Mouse (Mus musculus) embryonic facial prominence, embryonic 11.5 days (tissue): ENCODE measurements around the gene Sost. TPM values are rescaled to one million over a fixed set of nuclear protein-coding genes. Genes with fewer than 3 reads are reported as not detected.

Experiments
- ATAC-seq: fragments of 200-750 bp; cut with Nextera tagmentation; replicated peaks from 2 replicates; pipeline ENCODE4 v1.8.0; 2017; ENCODE audit warnings: low read depth; ENCODE audit not compliant: insufficient number of reproducible peaks, low FRiP score, low TSS enrichment
- DNase-seq: peaks from one replicate; pipeline ENCODE4 v3.0.0-alpha.2; 2015; ENCODE audit warnings: low spot score
- H3K27ac ChIP-seq: fragments of 300-500 bp; sonication (generic); replicated peaks from 2 replicates; pipeline ENCODE4 v1.5.1; 2014; ENCODE audit warnings: mild to moderate bottlenecking, low read depth, low read length, control low read depth
- H3K27me3 ChIP-seq: fragments of 300-500 bp; sonication (generic); 2 replicates; pipeline ENCODE4 v1.6.1; 2014; ENCODE audit warnings: mild to moderate bottlenecking, low read length, moderate library complexity, mixed read lengths; ENCODE audit not compliant: control insufficient read depth, insufficient read depth
- H3K36me3 ChIP-seq: fragments of 300-500 bp; sonication (generic); replicated peaks from 2 replicates; pipeline ENCODE4 v1.6.1; 2014; ENCODE audit warnings: low read depth, mild to moderate bottlenecking, low read length, moderate library complexity, mixed read lengths; ENCODE audit not compliant: control insufficient read depth, insufficient read depth
- H3K4me1 ChIP-seq: fragments of 300-500 bp; sonication (generic); 2 replicates; pipeline ENCODE4 v1.6.1; 2014; ENCODE audit warnings: low read length, mixed read lengths; ENCODE audit not compliant: control insufficient read depth, insufficient read depth
- H3K4me2 ChIP-seq: fragments of 300-500 bp; sonication (generic); 2 replicates; pipeline ENCODE4 v1.6.1; 2014; ENCODE audit warnings: low read depth, mild to moderate bottlenecking, control low read depth, low read length, moderate library complexity
- H3K4me3 ChIP-seq: fragments of 300-500 bp; sonication (generic); 2 replicates; pipeline ENCODE4 v1.5.1; 2014; ENCODE audit warnings: low read depth, low read length, control low read depth
- H3K9ac ChIP-seq: fragments of 300-500 bp; sonication (generic); replicated peaks from 2 replicates; pipeline ENCODE4 v1.6.1; 2014; ENCODE audit warnings: mild to moderate bottlenecking, control low read depth, low read length
- H3K9me3 ChIP-seq: fragments of 300-500 bp; sonication (generic); replicated peaks from 2 replicates; pipeline ENCODE4 v1.6.1; 2016; ENCODE audit warnings: mild to moderate bottlenecking, low read length, inconsistent platforms, mixed read lengths; ENCODE audit not compliant: control insufficient read depth
- WGBS: fragments of 180-500 bp; shearing (Covaris S2); extraction: QIAGEN DNeasy Blood & Tissue Kit; methylation state at CpG from one replicate; pipeline ENCODE4 v1.1.7; 2014; 5-methylcytosine and 5-hydroxymethylcytosine counted together
- polyA plus RNA-seq: library from polyadenylated mRNA; unstranded; fragments of >200 nt; fragmentation: Nextera tagmentation; extraction: Ambion mirVana; gene quantifications from 2 replicates; pipeline ENCODE4 v1.2.1, GENCODE M21; 2014

The Sost gene
- polyA plus RNA-seq, 1 experiment from 2014 or later = not detected

DNA sequence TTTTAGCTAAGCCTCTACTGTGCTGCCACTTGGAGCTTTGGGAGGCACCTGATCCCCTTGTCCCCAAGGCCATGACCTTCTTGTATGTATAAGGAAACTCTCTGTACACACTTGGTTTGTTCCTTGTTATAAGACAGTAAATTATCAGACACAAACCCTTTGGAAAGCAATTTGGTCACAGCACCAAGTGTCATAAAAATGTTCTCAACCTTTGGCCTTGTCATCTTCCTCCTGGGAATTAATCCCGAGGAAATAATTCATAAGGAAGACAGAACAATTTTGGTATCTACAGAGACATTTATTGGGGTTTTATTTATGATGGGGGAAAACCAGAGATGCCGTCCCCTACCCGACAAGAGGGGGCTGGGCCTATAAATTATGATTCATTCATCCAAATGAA lies 31.1 kb downstream of the Sost start:
- Histone ChIP-seq H3K4me3 (no peak overlapping the region), H3K36me3 (no peaks in the 10 kb centered on the region), H3K27me3 (peaks cover 11% of the 10 kb centered on the region; the same call in 1 of the 2 replicates), H3K9me3 (no peaks in the 10 kb centered on the region), H3K27ac (no peak overlapping the region), H3K4me1 (no peaks in the 10 kb centered on the region; the same call in 1 of the 2 replicates), H3K4me2 (no peak overlapping the region), H3K9ac (no peak overlapping the region)
- WGBS = 79% methylated on average over 3 of the region's 3 CpGs
- DNase-seq = no peak
- ATAC-seq = no peak

DNA sequence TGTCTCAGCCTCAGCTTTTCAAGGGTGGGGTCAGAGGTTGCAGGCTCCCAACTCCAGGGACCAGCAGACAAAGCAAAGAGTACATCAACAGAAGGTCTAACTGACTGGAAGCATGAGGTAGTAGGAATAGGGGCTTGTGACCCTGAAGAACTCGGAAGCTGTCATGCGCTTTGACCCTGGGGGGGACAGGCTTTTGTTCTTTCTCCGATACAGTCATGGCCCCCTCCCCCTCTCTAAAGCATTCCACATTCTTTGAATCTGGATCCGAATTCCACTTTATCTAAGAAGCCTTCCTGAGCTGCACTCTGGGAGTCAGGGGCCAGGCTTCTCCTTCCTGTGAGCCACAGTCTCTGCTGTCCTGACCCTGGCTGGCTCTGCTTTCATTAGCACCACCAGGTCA lies 34.8 kb downstream of the Sost start:
- ATAC-seq = no peak
- WGBS = 44% methylated on average over 4 of the region's 4 CpGs
- Histone ChIP-seq H3K4me2 (no peak overlapping the region), H3K27me3 (no peaks in the 10 kb centered on the region; the same call in 1 of the 2 replicates), H3K36me3 (no peaks in the 10 kb centered on the region), H3K4me1 (no peaks in the 10 kb centered on the region; the same call in 1 of the 2 replicates), H3K27ac (no peak overlapping the region), H3K9ac (no peak overlapping the region), H3K9me3 (no peaks in the 10 kb centered on the region), H3K4me3 (no peak overlapping the region)
- no peak for DNase-seq

DNA sequence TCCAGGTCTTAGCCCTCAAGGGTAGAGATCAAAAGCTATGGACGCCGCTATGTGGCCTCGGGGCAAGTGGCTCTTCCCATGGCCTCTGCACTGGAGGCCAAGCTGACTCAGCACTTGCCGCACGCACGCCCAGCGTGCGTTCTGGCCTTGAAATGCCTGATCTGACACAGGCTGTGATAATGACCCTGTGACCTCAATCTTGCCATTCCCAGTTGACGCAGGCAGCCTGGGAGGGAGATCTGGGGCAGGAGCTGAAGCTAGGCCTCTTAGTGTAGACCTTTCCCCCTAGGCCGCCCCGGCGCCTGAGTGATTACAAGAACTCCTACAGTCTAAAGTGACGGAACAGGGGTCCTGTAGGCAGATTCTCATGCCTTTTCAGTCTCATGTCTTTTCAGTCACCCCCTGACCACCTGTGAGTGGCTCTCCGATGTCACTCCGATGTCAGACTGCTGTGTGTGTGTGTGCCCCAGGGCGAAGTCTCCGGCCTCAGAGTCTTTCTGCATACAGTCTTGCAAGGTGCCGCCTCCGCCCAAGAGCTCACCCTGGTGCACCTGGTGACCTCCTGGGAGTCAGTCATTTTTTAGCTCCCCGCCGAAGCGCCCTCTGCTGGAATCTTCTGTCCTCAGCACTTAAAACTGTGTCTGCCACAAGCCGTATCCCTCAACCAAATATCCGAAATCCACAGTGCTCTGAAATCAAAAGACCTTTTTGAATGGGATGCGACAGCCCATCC lies 38.6 kb downstream of the Sost start:
- no peaks in the 10 kb centered on the region for H3K4me1 ChIP-seq
- no peak for ATAC-seq
- no peak overlapping the region for H3K9ac ChIP-seq
- WGBS = 23% methylated on average over 25 of the region's 25 CpGs
- peak; percentile 58 for DNase-seq
- no peaks in the 10 kb centered on the region for H3K9me3 ChIP-seq
- H3K36me3 ChIP-seq = no peaks in the 10 kb centered on the region
- no peaks in the 10 kb centered on the region; the same call in 1 of the 2 replicates for H3K27me3 ChIP-seq
- H3K4me3 ChIP-seq = no peak overlapping the region
- H3K27ac ChIP-seq = no peak overlapping the region
- no peak overlapping the region for H3K4me2 ChIP-seq

DNA sequence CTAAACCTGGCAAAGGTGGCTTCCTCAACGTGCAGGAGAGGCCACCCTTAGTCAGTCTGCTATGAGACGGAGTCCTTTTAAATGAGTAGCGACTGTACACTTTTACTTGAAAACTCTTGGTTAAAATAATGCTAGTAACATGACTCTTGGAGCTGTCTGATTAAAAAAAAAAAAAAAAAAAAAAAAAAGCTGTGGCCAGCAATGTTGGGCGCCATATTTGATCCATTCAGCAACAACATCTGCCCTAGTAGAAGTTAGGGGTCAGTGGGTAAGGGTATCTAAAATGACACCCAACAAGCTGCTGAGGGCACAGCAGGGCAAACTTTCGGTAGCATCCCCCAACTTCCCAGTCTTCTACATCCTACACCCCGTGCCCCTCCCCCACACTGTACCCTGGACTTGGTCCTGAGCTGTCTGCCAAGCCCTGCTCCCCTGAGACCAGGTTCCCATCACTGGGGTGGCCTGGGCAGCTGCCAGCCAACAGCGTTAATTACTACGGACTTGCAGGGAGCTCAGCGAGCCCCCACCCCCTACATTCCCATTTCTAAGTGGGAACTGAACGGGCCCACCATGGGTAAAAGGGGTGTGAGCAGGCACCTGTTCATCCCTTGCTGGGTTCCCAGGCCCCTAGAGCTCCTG lies 39.7 kb downstream of the Sost start:
- Histone ChIP-seq H3K27me3 (no peaks in the 10 kb centered on the region; the same call in 1 of the 2 replicates), H3K36me3 (no peaks in the 10 kb centered on the region), H3K4me2 (no peak overlapping the region), H3K27ac (no peak overlapping the region), H3K4me3 (no peak overlapping the region), H3K4me1 (no peaks in the 10 kb centered on the region), H3K9me3 (no peaks in the 10 kb centered on the region), H3K9ac (no peak overlapping the region)
- no peak for DNase-seq
- 85% methylated on average over 10 of the region's 10 CpGs for WGBS
- no peak for ATAC-seq

DNA sequence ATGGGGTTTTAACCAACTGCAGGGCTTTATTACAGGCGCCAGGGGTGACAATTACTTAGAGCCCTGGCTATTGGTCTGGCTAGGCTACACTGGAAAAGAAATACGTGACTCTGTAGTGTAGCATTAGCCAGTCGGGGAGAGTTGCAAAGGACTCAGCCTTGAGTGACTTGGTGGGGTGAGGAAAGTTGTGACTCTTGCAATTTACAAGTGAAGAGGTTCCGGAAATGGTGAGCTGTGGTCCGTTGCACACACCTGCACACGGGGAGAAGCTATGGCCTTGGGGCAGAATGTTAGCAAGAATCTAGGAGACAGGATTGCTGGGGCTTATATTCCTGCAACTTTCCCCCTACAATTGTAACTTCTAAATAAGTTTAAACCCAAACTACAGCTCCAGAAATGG lies 41.2 kb downstream of the Sost start:
- WGBS = 69% methylated on average over 6 of the region's 6 CpGs
- Histone ChIP-seq H3K4me1 (no peaks in the 10 kb centered on the region), H3K4me2 (no peak overlapping the region), H3K27ac (no peak overlapping the region), H3K9me3 (no peaks in the 10 kb centered on the region), H3K4me3 (no peak overlapping the region), H3K27me3 (no peaks in the 10 kb centered on the region; the same call in 1 of the 2 replicates), H3K9ac (no peak overlapping the region), H3K36me3 (no peaks in the 10 kb centered on the region)
- no peak for DNase-seq
- ATAC-seq = no peak

DNA sequence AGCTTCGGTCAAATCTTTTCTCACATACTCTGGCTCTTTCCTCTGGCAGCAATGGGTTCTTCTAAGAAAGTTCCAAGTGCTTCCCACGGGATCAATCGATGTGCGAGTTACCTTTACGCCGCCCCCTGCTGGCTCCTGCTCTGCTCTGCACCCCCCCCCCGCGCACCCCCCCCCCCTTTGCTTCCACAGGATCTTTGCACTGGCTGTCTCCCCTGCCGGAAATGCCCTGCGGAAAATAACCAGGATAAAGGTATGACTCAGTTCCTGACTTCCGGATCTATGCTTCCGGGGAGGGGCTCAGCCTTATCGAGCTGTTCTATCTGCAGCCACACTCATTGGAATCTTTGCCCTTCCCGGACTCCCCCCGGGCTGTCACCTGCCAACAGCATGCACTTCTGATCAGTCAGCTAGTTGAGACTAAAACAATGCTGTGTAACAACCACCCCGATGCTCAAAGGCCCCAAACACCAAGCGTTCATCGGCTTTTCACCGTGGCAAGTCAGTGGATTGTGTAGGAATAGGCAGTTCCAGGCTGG lies 42.3 kb downstream of the Sost start:
- WGBS = 82% methylated on average over 16 of the region's 19 CpGs
- H3K36me3 ChIP-seq = no peaks in the 10 kb centered on the region
- H3K27me3 ChIP-seq = no peaks in the 10 kb centered on the region
- H3K4me3 ChIP-seq = no peak overlapping the region
- no peaks in the 10 kb centered on the region for H3K4me1 ChIP-seq
- no peak for ATAC-seq
- no peak overlapping the region for H3K27ac ChIP-seq
- DNase-seq = no peak
- no peak overlapping the region for H3K4me2 ChIP-seq
- H3K9me3 ChIP-seq = no peaks in the 10 kb centered on the region
- no peak overlapping the region for H3K9ac ChIP-seq

DNA sequence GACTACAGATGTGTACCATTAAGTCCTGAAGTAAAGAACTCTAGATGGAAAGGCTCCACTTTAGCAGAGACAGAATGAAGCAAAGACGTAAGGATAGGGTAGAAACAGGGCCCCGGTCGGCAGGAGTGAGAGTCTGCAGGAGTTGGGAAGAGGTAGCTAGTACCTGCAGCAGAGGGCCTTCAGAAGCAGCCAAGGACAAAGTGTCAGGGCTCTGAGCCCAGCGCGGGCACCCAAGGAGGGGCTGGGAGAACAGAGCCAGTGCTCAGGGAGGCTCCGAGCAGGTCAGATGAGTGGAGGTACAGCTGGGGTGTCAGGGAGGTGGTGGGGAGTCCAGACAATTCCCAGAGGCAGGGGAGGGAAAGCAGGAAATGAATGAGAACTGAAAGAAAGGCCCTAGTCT lies 42.8 kb downstream of the Sost start:
- H3K36me3 ChIP-seq = no peaks in the 10 kb centered on the region
- WGBS = 73% methylated on average over 6 of the region's 6 CpGs
- no peaks in the 10 kb centered on the region for H3K9me3 ChIP-seq
- H3K27me3 ChIP-seq = no peaks in the 10 kb centered on the region
- DNase-seq (no peak), ATAC-seq (no peak)
- H3K4me3 ChIP-seq = no peak overlapping the region
- H3K9ac ChIP-seq = no peak overlapping the region
- H3K4me1 ChIP-seq = no peaks in the 10 kb centered on the region
- no peak overlapping the region for H3K27ac ChIP-seq
- no peak overlapping the region for H3K4me2 ChIP-seq

DNA sequence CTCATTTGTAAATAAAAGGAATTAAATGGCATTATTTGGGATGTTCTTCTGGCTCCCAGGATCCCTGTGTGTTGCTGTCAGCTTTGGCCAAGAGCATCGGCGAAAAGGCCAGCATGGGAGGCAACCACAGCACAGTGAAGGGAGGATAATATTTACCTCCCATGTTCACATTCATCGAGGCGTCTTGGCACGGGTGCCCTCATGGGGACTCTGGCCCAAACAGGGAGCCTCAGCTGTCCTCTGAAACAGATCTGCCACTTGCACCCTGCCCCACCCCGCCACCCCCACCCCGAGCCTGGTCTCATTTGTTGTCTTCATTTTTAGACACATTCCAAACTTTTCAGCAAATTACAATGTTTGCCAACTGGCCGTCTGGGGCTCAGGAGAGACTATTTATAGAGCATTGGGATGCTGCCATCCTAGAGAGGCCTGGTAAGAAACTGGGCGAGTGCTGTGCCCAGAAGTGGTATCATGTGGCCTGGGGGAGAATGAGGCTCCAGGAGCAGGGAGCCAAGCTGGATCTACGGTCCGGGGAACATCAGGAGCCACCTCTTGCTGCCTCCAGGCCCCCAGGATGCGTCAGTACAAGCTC lies 45.4 kb downstream of the Sost start:
- H3K9ac ChIP-seq = no peak overlapping the region

More for the DNA sequence above, 45.4 kb downstream of the Sost start:
- no peak for DNase-seq
- Histone ChIP-seq H3K9me3 (no peaks in the 10 kb centered on the region), H3K4me2 (no peak overlapping the region), H3K27me3 (no peaks in the 10 kb centered on the region), H3K4me1 (no peaks in the 10 kb centered on the region), H3K4me3 (no peak overlapping the region), H3K36me3 (no peaks in the 10 kb centered on the region), H3K27ac (no peak overlapping the region)
- WGBS = 84% methylated on average over 12 of the region's 12 CpGs
- no peak for ATAC-seq
